Mouse (Mus musculus) granulocyte monocyte progenitor cell, adult 5-6 weeks (primary cell): ENCODE data around the gene Chil5. TPM values are rescaled to one million over a fixed set of nuclear protein-coding genes. Genes with fewer than 3 reads are reported as not detected.

Source experiments
- total RNA-seq, 2 experiments: library from RNA; stranded (forward) in 1 of 2; stranded (reverse) in 1 of 2; fragments of 200-712, 200-1000 nt in 1 of 2; fragments of >200 nt in 1 of 2; fragmentation: Nextera tagmentation in 1 of 2; gene quantifications; 2 replicates each; pipeline ENCODE4 v1.2.3; 2014 to 2017

Chil5 gene
- total RNA-seq, 2 experiments from 2014 or later: not detected

Other genes with a start within 250 kb of the Chil5 start
- gene Rap1a, start 231.5 kb downstream of the Chil5 start, total RNA-seq (2014; fragmentation: Nextera tagmentation): 93.1 and 98.0 TPM in 2 replicates
- 138 and 144 TPM in 2 replicates for gene Rap1a, start 231.5 kb downstream of the Chil5 start, total RNA-seq (2017)
- 1.4 and 1.5 TPM in 2 replicates for gene Adora3, start 162.0 kb downstream of the Chil5 start, total RNA-seq (2014; fragmentation: Nextera tagmentation)
- 0.26 and 1.9 TPM in 2 replicates for gene Adora3, start 162.0 kb downstream of the Chil5 start, total RNA-seq (2017)
- 0.28 TPM in 1 of 2 replicates, not detected in the other for gene Tmigd3, start 161.9 kb downstream of the Chil5 start, total RNA-seq (2014; fragmentation: Nextera tagmentation)
- not detected in 2 replicates for gene Tmigd3, start 161.9 kb downstream of the Chil5 start, total RNA-seq (2017)
- gene I830077J02Rik, start 100.2 kb downstream of the Chil5 start, total RNA-seq (2014; fragmentation: Nextera tagmentation): 29.2 and 45.0 TPM in 2 replicates
- gene I830077J02Rik, start 100.2 kb downstream of the Chil5 start, total RNA-seq (2017): 22.2 and 22.4 TPM in 2 replicates
- gene Wdr77, start 73.4 kb downstream of the Chil5 start, total RNA-seq (2014; fragmentation: Nextera tagmentation): 75.6 and 98.5 TPM in 2 replicates
- 35.9 and 49.0 TPM in 2 replicates for gene Wdr77, start 73.4 kb downstream of the Chil5 start, total RNA-seq (2017)
- 389 and 444 TPM in 2 replicates for gene Atp5f1, start 72.7 kb downstream of the Chil5 start, total RNA-seq (2014; fragmentation: Nextera tagmentation)
- 507 and 649 TPM in 2 replicates for gene Atp5f1, start 72.7 kb downstream of the Chil5 start, total RNA-seq (2017)
- 4.6 and 10.2 TPM in 2 replicates for gene Ovgp1, start 59.1 kb downstream of the Chil5 start, total RNA-seq (2014; fragmentation: Nextera tagmentation)
- gene Ovgp1, start 59.1 kb downstream of the Chil5 start, total RNA-seq (2017): 0.78 and 0.88 TPM in 2 replicates
- not detected in 2 replicates for gene Pifo, start 18.2 kb downstream of the Chil5 start, total RNA-seq (2014; fragmentation: Nextera tagmentation)
- gene Pifo, start 18.2 kb downstream of the Chil5 start, total RNA-seq (2017): not detected in 2 replicates
- gene Chia1, start 80.4 kb upstream of the Chil5 start, total RNA-seq (2014; fragmentation: Nextera tagmentation): not detected in 2 replicates
- gene Chia1, start 80.4 kb upstream of the Chil5 start, total RNA-seq (2017): 0.39 TPM in 1 of 2 replicates, not detected in the other
- 0.41 and 51.7 TPM in 2 replicates for gene Chil3, start 134.8 kb upstream of the Chil5 start, total RNA-seq (2014; fragmentation: Nextera tagmentation)
- gene Chil3, start 134.8 kb upstream of the Chil5 start, total RNA-seq (2017): 63.3 and 79.3 TPM in 2 replicates
- not detected in 2 replicates for gene Chil4, start 186.7 kb upstream of the Chil5 start, total RNA-seq (2014; fragmentation: Nextera tagmentation)
- not detected in 2 replicates for gene Chil4, start 186.7 kb upstream of the Chil5 start, total RNA-seq (2017)